ENCODE assay signal across 12 mouse cellular contexts in the genomic region with DNA sequence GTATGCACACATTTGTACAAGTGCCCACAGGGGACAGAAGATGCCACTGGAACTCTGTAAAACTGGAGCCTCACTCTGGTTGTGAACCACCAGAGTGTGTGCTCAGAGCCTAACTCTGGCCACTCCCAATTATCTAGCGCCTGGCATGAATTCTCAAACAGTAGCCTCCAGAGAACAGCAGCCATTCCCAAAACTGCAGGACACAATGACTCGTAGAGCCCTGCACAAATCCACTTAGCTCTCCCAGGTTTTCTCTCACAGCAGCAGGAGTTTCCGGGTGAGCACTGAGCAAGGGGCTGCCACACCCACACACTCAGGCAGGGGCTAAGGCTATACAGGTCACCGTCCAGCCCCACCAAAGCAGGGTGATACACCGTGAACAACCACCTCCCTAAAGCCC. TPM values are rescaled to one million over a fixed set of nuclear protein-coding genes. Genes with fewer than 3 reads are reported as not detected.
DNase-seq lines count a peak whose midpoint lies in the region; ATAC-seq lines count a peak whose summit lies in the region.
"Had no signal": no experiment of that assay in that cellular context is flagged by ENCODE, and none has a peak within 500 bp of the region (broad histone marks: within the 10 kb centered on the region; RNA-seq: fewer than 3 reads in every experiment).

No protein-coding gene starts in this region.

- ATAC-seq in heart, embryonic 15.5 days (replicated peaks; ENCODE audit: insufficient number of reproducible peaks, insufficient read depth, low FRiP score, low read depth), result no peak
- no peak for ATAC-seq in midbrain, embryonic 11.5 days (ENCODE audit: low FRiP score)
- no peak for ATAC-seq in limb, embryonic 13.5 days (ENCODE audit: low FRiP score, low read depth)

- H3K4me3 ChIP-seq in heart, embryonic 15.5 days, result no peak overlapping the region
- H3K4me3 ChIP-seq in midbrain, embryonic 10.5 days, result no peak overlapping the region
- no peak overlapping the region for H3K4me3 ChIP-seq in midbrain, embryonic 11.5 days (ENCODE audit: low read depth, low read length)
- no peak overlapping the region for H3K4me3 ChIP-seq in limb, embryonic 13.5 days

- no peak overlapping the region for H3K4me2 ChIP-seq in heart, embryonic 15.5 days
- no peak overlapping the region for H3K4me2 ChIP-seq in midbrain, embryonic 11.5 days
- H3K4me2 ChIP-seq in limb, embryonic 13.5 days (replicated peaks), result no peak overlapping the region

- intact Hi-C loops in heart, postnatal 14 days (cut with DNase I), result no loop called here

- no peaks in the 10 kb centered on the region for H3K9me3 ChIP-seq in heart, embryonic 15.5 days (replicated peaks)
- H3K9me3 ChIP-seq in midbrain, embryonic 10.5 days (replicated peaks), result no peaks in the 10 kb centered on the region
- no peaks in the 10 kb centered on the region for H3K9me3 ChIP-seq in midbrain, embryonic 11.5 days (ENCODE audit: control insufficient read depth, low read length)
- H3K9me3 ChIP-seq in limb, embryonic 13.5 days, result no peaks in the 10 kb centered on the region

- DNase-seq in heart, postnatal 14 days, result no peak
- DNase-seq in midbrain, embryonic 10.5 days (ENCODE audit: low spot score), result no peak
- no peak for DNase-seq in midbrain, embryonic 11.5 days (ENCODE audit: low spot score, missing footprints)
- DNase-seq in ZHBTc4 (ENCODE audit: low read depth, low spot score), result peak; percentile 24
- no peak for DNase-seq in right cerebral cortex, postnatal 36 days (ENCODE audit: low spot score in 2 of 2)
- DNase-seq in adipocyte (ENCODE audit: low spot score), result no peak
- DNase-seq: adrenal gland, adult 8-10 months; cerebellum, adult 2 months; lung, postnatal 10 days; right cerebral cortex, postnatal 4 days had no signal

- H3K4me1 ChIP-seq in heart, embryonic 15.5 days (replicated peaks), result peaks cover 58% of the 10 kb centered on the region
- peaks cover 57% of the 10 kb centered on the region for H3K4me1 ChIP-seq in midbrain, embryonic 10.5 days
- H3K4me1 ChIP-seq in midbrain, embryonic 11.5 days (ENCODE audit: control insufficient read depth, insufficient read depth, low read length), result peaks cover 5% of the 10 kb centered on the region
- peaks cover 87% of the 10 kb centered on the region for H3K4me1 ChIP-seq in limb, embryonic 13.5 days

- no peaks in the 10 kb centered on the region for H3K27me3 ChIP-seq in heart, embryonic 15.5 days
- no peaks in the 10 kb centered on the region for H3K27me3 ChIP-seq in midbrain, embryonic 10.5 days (ENCODE audit: low read depth, poor library complexity, severe bottlenecking)
- H3K27me3 ChIP-seq in midbrain, embryonic 11.5 days (ENCODE audit: control insufficient read depth, insufficient read depth, low read length), result no peaks in the 10 kb centered on the region
- H3K27me3 ChIP-seq in limb, embryonic 13.5 days, result no peaks in the 10 kb centered on the region

- H3K27ac ChIP-seq in heart, embryonic 15.5 days, result peak overlapping the region; percentile 32; the same call in 1 of the 2 replicates
- H3K27ac ChIP-seq in midbrain, embryonic 10.5 days (replicated peaks), result 0 out of 2 replicates have a peak overlapping the region, but pooled peaks have one; percentile 17
- no peak overlapping the region for H3K27ac ChIP-seq in midbrain, embryonic 11.5 days (ENCODE audit: low read depth, low read length)
- peak overlapping the region; percentile 33; the same call in 1 of the 2 replicates for H3K27ac ChIP-seq in limb, embryonic 13.5 days

- 0 out of 2 replicates have a peak overlapping the region, but pooled peaks have one; percentile 8 for H3K9ac ChIP-seq in heart, embryonic 15.5 days
- no peak overlapping the region for H3K9ac ChIP-seq in midbrain, embryonic 11.5 days (ENCODE audit: low read length)
- no peak overlapping the region for H3K9ac ChIP-seq in limb, embryonic 13.5 days

- 35% methylated on average over 5 of the region's 5 CpGs for WGBS in heart, embryonic 15.5 days
- 52% methylated on average over 5 of the region's 5 CpGs for WGBS in midbrain, embryonic 10.5 days
- WGBS in midbrain, embryonic 11.5 days, result 53% methylated on average over 5 of the region's 5 CpGs
- WGBS in limb, embryonic 13.5 days, result 47% methylated on average over 5 of the region's 5 CpGs

- H3K36me3 ChIP-seq in heart, embryonic 15.5 days, result no peaks in the 10 kb centered on the region
- no peaks in the 10 kb centered on the region for H3K36me3 ChIP-seq in midbrain, embryonic 10.5 days
- H3K36me3 ChIP-seq in midbrain, embryonic 11.5 days (ENCODE audit: control insufficient read depth, insufficient read depth, low read length), result no peaks in the 10 kb centered on the region
- H3K36me3 ChIP-seq in limb, embryonic 13.5 days, result no peaks in the 10 kb centered on the region

RNA-seq across cellular contexts. Expression of gene Dlg5, which starts 32.9 kb away (rescaled TPM):
- 5.7 and 8.8 TPM in 2 replicates for polyA plus RNA-seq in heart, embryonic 15.5 days (2015; fragmentation: Nextera tagmentation; extraction: Ambion mirVana)
- total RNA-seq in heart, postnatal 14 days (2021), result 10 to 100 TPM; 10.4 to 14.1 TPM
- polyA plus RNA-seq in midbrain, embryonic 10.5 days (2016; fragmentation: Nextera tagmentation; extraction: Ambion mirVana), result 11.3 and 11.7 TPM in 2 replicates
- polyA plus RNA-seq in midbrain, embryonic 11.5 days (2014; fragmentation: Nextera tagmentation; extraction: Ambion mirVana), result 19.3 and 20.5 TPM in 2 replicates
- polyA plus RNA-seq in limb, embryonic 13.5 days (2015; fragmentation: Nextera tagmentation; extraction: Ambion mirVana), result 30.2 and 31.5 TPM in 2 replicates
